Comparison of ENCODE assay signal across 18 mouse cellular contexts in genomic region chr11:62591904-62592575, GRCm38 (mm10). TPM values are rescaled to one million over a fixed set of nuclear protein-coding genes. Genes with fewer than 3 reads are reported as not detected.
DNase-seq lines count a peak whose midpoint lies in the region; ATAC-seq and TF ChIP-seq lines count a peak whose summit lies in the region.
"Had no signal": no experiment of that assay in that cellular context is flagged by ENCODE, and none has a peak within 500 bp of the region (broad histone marks: within the 10 kb centered on the region; RNA-seq: fewer than 3 reads in every experiment).

No protein-coding gene starts in this region.

- H3K4me1 ChIP-seq in cerebellum, adult 2 months (ENCODE audit: control insufficient read depth, insufficient read depth, low read length), result peaks cover 20% of the 10 kb centered on the region
- peaks cover 5% of the 10 kb centered on the region; the same call in 1 of the 2 replicates for H3K4me1 ChIP-seq in limb, embryonic 15.5 days
- peaks cover 25% of the 10 kb centered on the region for H3K4me1 ChIP-seq in limb, embryonic 10.5 days
- H3K4me1 ChIP-seq in intestine, postnatal 0 days (replicated peaks; ENCODE audit: control insufficient read depth, insufficient read depth, low read length), result no peaks in the 10 kb centered on the region
- peaks cover 9% of the 10 kb centered on the region for H3K4me1 ChIP-seq in forebrain, embryonic 10.5 days
- no peaks in the 10 kb centered on the region for H3K4me1 ChIP-seq in hindbrain, embryonic 16.5 days (ENCODE audit: control insufficient read depth, insufficient read depth, low read depth, low read length)
- H3K4me1 ChIP-seq: hindbrain, embryonic 12.5 days had no signal

- no peak overlapping the region for H3K9ac ChIP-seq in limb, embryonic 15.5 days
- H3K9ac ChIP-seq in intestine, postnatal 0 days (ENCODE audit: low read depth, low read length), result no peak overlapping the region
- no peak overlapping the region for H3K9ac ChIP-seq in hindbrain, embryonic 16.5 days (ENCODE audit: low read depth, low read length)
- H3K9ac ChIP-seq: embryonic facial prominence, embryonic 15.5 days; hindbrain, embryonic 12.5 days had no signal

- no peak overlapping the region for H3K4me2 ChIP-seq in limb, embryonic 15.5 days
- no peak overlapping the region for H3K4me2 ChIP-seq in intestine, postnatal 0 days (replicated peaks; ENCODE audit: low read depth)
- no peak overlapping the region for H3K4me2 ChIP-seq in hindbrain, embryonic 16.5 days (ENCODE audit: low read length)
- H3K4me2 ChIP-seq: embryonic facial prominence, embryonic 15.5 days; hindbrain, embryonic 12.5 days had no signal

- 0 out of 2 replicates have a peak, but pooled peaks have one; percentile 20 for ATAC-seq in limb, embryonic 15.5 days (ENCODE audit: insufficient number of reproducible peaks, low FRiP score, low TSS enrichment, low read depth)
- peak; percentile 65 for ATAC-seq in intestine, postnatal 0 days
- no peak for ATAC-seq in hindbrain, embryonic 16.5 days
- ATAC-seq: forebrain, embryonic 14.5 days had no signal

- WGBS in cerebellum, adult 2 months, result 76% methylated on average over 8 of the region's 8 CpGs
- WGBS in limb, embryonic 15.5 days, result 55% methylated on average over 8 of the region's 8 CpGs
- WGBS in limb, embryonic 10.5 days, result 49% methylated on average over 8 of the region's 8 CpGs
- WGBS in intestine, postnatal 0 days, result 50% methylated on average over 8 of the region's 8 CpGs
- 76% methylated on average over 8 of the region's 8 CpGs for WGBS in forebrain, embryonic 10.5 days
- WGBS in hindbrain, embryonic 16.5 days, result 85% methylated on average over 8 of the region's 8 CpGs

- TF ChIP-seq CTCF in cerebellum, adult 2 months (IDR thresholded peaks at IDR 0.05; ENCODE audit: borderline replicate concordance, insufficient read depth, low read depth, low read length), result no peak
- no peak for TF ChIP-seq CTCF in intestine, postnatal 0 days (IDR thresholded peaks at IDR 0.05; ENCODE audit: low read depth)

- DNase-seq in cerebellum, adult 2 months, result no peak
- DNase-seq in cerebellum, adult 11 months, result no peak
- no peak for DNase-seq in limb, embryonic 10.5 days (ENCODE audit: low spot score)
- DNase-seq in lung, postnatal 14 days, result peak; percentile 25
- no peak for DNase-seq in forebrain, embryonic 10.5 days (ENCODE audit: extremely low spot score, low spot score)
- DNase-seq: adrenal gland, adult 2 months; cerebellum, postnatal 14 days; gastrocnemius, postnatal 10 days; kidney, postnatal 10 days; right cerebral cortex, postnatal 4 days; thymus, postnatal 4 days had no signal

- no peak for TF ChIP-seq POLR2A in cerebellum, adult 2 months (IDR thresholded peaks at IDR 0.05; ENCODE audit: borderline replicate concordance, insufficient read depth, low read length)

- H3K36me3 ChIP-seq in limb, embryonic 15.5 days, result no peaks in the 10 kb centered on the region
- H3K36me3 ChIP-seq in limb, embryonic 10.5 days, result no peaks in the 10 kb centered on the region
- H3K36me3 ChIP-seq in intestine, postnatal 0 days (ENCODE audit: control insufficient read depth, insufficient read depth), result no peaks in the 10 kb centered on the region
- H3K36me3 ChIP-seq in forebrain, embryonic 10.5 days (replicated peaks), result no peaks in the 10 kb centered on the region
- peaks cover 19% of the 10 kb centered on the region for H3K36me3 ChIP-seq in hindbrain, embryonic 16.5 days (ENCODE audit: control insufficient read depth, insufficient read depth, low read length)
- H3K36me3 ChIP-seq: embryonic facial prominence, embryonic 15.5 days had no signal

- H3K4me3 ChIP-seq in cerebellum, adult 2 months (replicated peaks; ENCODE audit: insufficient read depth, low read depth, low read length), result no peak overlapping the region
- no peak overlapping the region for H3K4me3 ChIP-seq in limb, embryonic 15.5 days
- H3K4me3 ChIP-seq in limb, embryonic 10.5 days, result no peak overlapping the region
- H3K4me3 ChIP-seq in intestine, postnatal 0 days (ENCODE audit: low read depth, low read length), result no peak overlapping the region
- H3K4me3 ChIP-seq in forebrain, embryonic 10.5 days, result no peak overlapping the region
- H3K4me3 ChIP-seq in hindbrain, embryonic 16.5 days (ENCODE audit: low read length), result no peak overlapping the region
- H3K4me3 ChIP-seq: embryonic facial prominence, embryonic 15.5 days; hindbrain, embryonic 12.5 days; megakaryocyte, embryonic 14.5 days had no signal

- H3K27me3 ChIP-seq in cerebellum, adult 2 months (ENCODE audit: control insufficient read depth, insufficient read depth, low read length), result no peaks in the 10 kb centered on the region
- H3K27me3 ChIP-seq in limb, embryonic 15.5 days, result no peaks in the 10 kb centered on the region
- no peaks in the 10 kb centered on the region for H3K27me3 ChIP-seq in limb, embryonic 10.5 days (ENCODE audit: low read depth, poor library complexity, severe bottlenecking)
- no peaks in the 10 kb centered on the region for H3K27me3 ChIP-seq in intestine, postnatal 0 days (replicated peaks; ENCODE audit: control insufficient read depth, insufficient read depth, low read length)
- no peaks in the 10 kb centered on the region for H3K27me3 ChIP-seq in forebrain, embryonic 10.5 days (ENCODE audit: poor library complexity, severe bottlenecking)
- no peaks in the 10 kb centered on the region for H3K27me3 ChIP-seq in hindbrain, embryonic 16.5 days (replicated peaks; ENCODE audit: control insufficient read depth, insufficient read depth, low read length)
- H3K27me3 ChIP-seq: embryonic facial prominence, embryonic 15.5 days; hindbrain, embryonic 12.5 days had no signal

- H3K9me3 ChIP-seq in limb, embryonic 15.5 days, result no peaks in the 10 kb centered on the region
- no peaks in the 10 kb centered on the region for H3K9me3 ChIP-seq in limb, embryonic 10.5 days (replicated peaks)
- no peaks in the 10 kb centered on the region for H3K9me3 ChIP-seq in intestine, postnatal 0 days (ENCODE audit: control insufficient read depth)
- no peaks in the 10 kb centered on the region for H3K9me3 ChIP-seq in forebrain, embryonic 10.5 days
- H3K9me3 ChIP-seq in hindbrain, embryonic 16.5 days (ENCODE audit: control insufficient read depth, low read length), result no peaks in the 10 kb centered on the region
- H3K9me3 ChIP-seq: embryonic facial prominence, embryonic 15.5 days; hindbrain, embryonic 12.5 days had no signal

- peak overlapping the region; percentile 57; the same call in 1 of the 2 replicates for H3K27ac ChIP-seq in cerebellum, adult 2 months (ENCODE audit: insufficient read depth, low read length)
- no peak overlapping the region for H3K27ac ChIP-seq in limb, embryonic 15.5 days
- H3K27ac ChIP-seq in limb, embryonic 10.5 days, result no peak overlapping the region
- no peak overlapping the region for H3K27ac ChIP-seq in intestine, postnatal 0 days (ENCODE audit: low read depth, low read length)
- H3K27ac ChIP-seq in forebrain, embryonic 10.5 days, result no peak overlapping the region
- H3K27ac ChIP-seq in hindbrain, embryonic 16.5 days (ENCODE audit: low read depth, low read length), result no peak overlapping the region
- H3K27ac ChIP-seq: embryonic facial prominence, embryonic 15.5 days; hindbrain, embryonic 12.5 days had no signal

RNA-seq across cellular contexts. Expression of gene Trpv2, which starts 17.8 kb away (rescaled TPM):
- 22.0 and 23.7 TPM in 2 replicates for polyA plus RNA-seq in cerebellum, adult 2 months (2012; rRNA removed)
- polyA plus RNA-seq in limb, embryonic 15.5 days (2015; fragmentation: Nextera tagmentation; extraction: Ambion mirVana), result 4.1 and 5.1 TPM in 2 replicates
- polyA plus RNA-seq in limb, embryonic 10.5 days (2016; fragmentation: Nextera tagmentation; extraction: Ambion mirVana), result 0.55 and 0.87 TPM in 2 replicates
- 6.0 and 6.3 TPM in 2 replicates for polyA plus RNA-seq in intestine, postnatal 0 days (2015; fragmentation: Nextera tagmentation; extraction: Ambion mirVana)
- polyA plus RNA-seq in forebrain, embryonic 10.5 days (2016; fragmentation: Nextera tagmentation; extraction: Ambion mirVana), result 2.1 and 2.5 TPM in 2 replicates
- 35.3 and 36.6 TPM in 2 replicates for polyA plus RNA-seq in hindbrain, embryonic 16.5 days (2015; fragmentation: Nextera tagmentation; extraction: Ambion mirVana)

RNA-seq across cellular contexts. Expression of gene Ubb, which starts 41.1 kb away (rescaled TPM):
- polyA plus RNA-seq in cerebellum, adult 2 months (2012; rRNA removed), result 3,782 and 4,320 TPM in 2 replicates
- 3,280 and 3,478 TPM in 2 replicates for polyA plus RNA-seq in limb, embryonic 15.5 days (2015; fragmentation: Nextera tagmentation; extraction: Ambion mirVana)
- polyA plus RNA-seq in limb, embryonic 10.5 days (2016; fragmentation: Nextera tagmentation; extraction: Ambion mirVana), result 3,627 and 3,653 TPM in 2 replicates
- polyA plus RNA-seq in intestine, postnatal 0 days (2015; fragmentation: Nextera tagmentation; extraction: Ambion mirVana), result 2,405 and 2,440 TPM in 2 replicates
- polyA plus RNA-seq in forebrain, embryonic 10.5 days (2016; fragmentation: Nextera tagmentation; extraction: Ambion mirVana), result 3,270 and 3,283 TPM in 2 replicates
- polyA plus RNA-seq in hindbrain, embryonic 16.5 days (2015; fragmentation: Nextera tagmentation; extraction: Ambion mirVana), result 4,470 and 4,568 TPM in 2 replicates

RNA-seq across cellular contexts. Expression of gene Cenpv, which starts 53.0 kb away (rescaled TPM):
- polyA plus RNA-seq in cerebellum, adult 2 months (2012; rRNA removed), result 46.7 and 52.4 TPM in 2 replicates
- polyA plus RNA-seq in limb, embryonic 15.5 days (2015; fragmentation: Nextera tagmentation; extraction: Ambion mirVana), result 14.2 and 15.9 TPM in 2 replicates
- polyA plus RNA-seq in limb, embryonic 10.5 days (2016; fragmentation: Nextera tagmentation; extraction: Ambion mirVana), result 35.0 and 42.2 TPM in 2 replicates
- 54.9 and 55.2 TPM in 2 replicates for polyA plus RNA-seq in intestine, postnatal 0 days (2015; fragmentation: Nextera tagmentation; extraction: Ambion mirVana)
- polyA plus RNA-seq in forebrain, embryonic 10.5 days (2016; fragmentation: Nextera tagmentation; extraction: Ambion mirVana), result 35.6 and 38.6 TPM in 2 replicates
- 23.8 and 50.7 TPM in 2 replicates for polyA plus RNA-seq in hindbrain, embryonic 16.5 days (2015; fragmentation: Nextera tagmentation; extraction: Ambion mirVana)

RNA-seq across cellular contexts. Expression of gene Lrrc75a, which starts 56.3 kb away (rescaled TPM):
- 5.9 and 6.5 TPM in 2 replicates for polyA plus RNA-seq in cerebellum, adult 2 months (2012; rRNA removed)
- 13.1 and 14.5 TPM in 2 replicates for polyA plus RNA-seq in limb, embryonic 15.5 days (2015; fragmentation: Nextera tagmentation; extraction: Ambion mirVana)
- polyA plus RNA-seq in limb, embryonic 10.5 days (2016; fragmentation: Nextera tagmentation; extraction: Ambion mirVana), result 15.7 and 17.3 TPM in 2 replicates
- polyA plus RNA-seq in intestine, postnatal 0 days (2015; fragmentation: Nextera tagmentation; extraction: Ambion mirVana), result 31.9 and 32.3 TPM in 2 replicates
- 9.1 and 10.0 TPM in 2 replicates for polyA plus RNA-seq in forebrain, embryonic 10.5 days (2016; fragmentation: Nextera tagmentation; extraction: Ambion mirVana)
- 8.4 and 9.7 TPM in 2 replicates for polyA plus RNA-seq in hindbrain, embryonic 16.5 days (2015; fragmentation: Nextera tagmentation; extraction: Ambion mirVana)

RNA-seq across cellular contexts. Expression of gene Mmgt2, which starts 56.4 kb away (rescaled TPM):
- 19.8 and 28.0 TPM in 2 replicates for polyA plus RNA-seq in cerebellum, adult 2 months (2012; rRNA removed)
- 57.0 and 61.9 TPM in 2 replicates for polyA plus RNA-seq in limb, embryonic 15.5 days (2015; fragmentation: Nextera tagmentation; extraction: Ambion mirVana)
- polyA plus RNA-seq in limb, embryonic 10.5 days (2016; fragmentation: Nextera tagmentation; extraction: Ambion mirVana), result 45.5 and 52.5 TPM in 2 replicates
- polyA plus RNA-seq in intestine, postnatal 0 days (2015; fragmentation: Nextera tagmentation; extraction: Ambion mirVana), result 62.2 and 67.7 TPM in 2 replicates
- polyA plus RNA-seq in forebrain, embryonic 10.5 days (2016; fragmentation: Nextera tagmentation; extraction: Ambion mirVana), result 38.6 and 39.0 TPM in 2 replicates
- polyA plus RNA-seq in hindbrain, embryonic 16.5 days (2015; fragmentation: Nextera tagmentation; extraction: Ambion mirVana), result 26.4 and 26.7 TPM in 2 replicates
